Mouse (Mus musculus) CH12F3 (cell line): ENCODE data around the gene Abat.
"Not testable (repeated sequence)": the region's sequence is repeated elsewhere in the genome, so short reads cannot be mapped to it uniquely, and the experiment has no call there.

Experiments
- in situ Hi-C: fragments of 300-500 bp; cut with MboI; formaldehyde crosslinking; loops from 2 replicates; pipeline ENCODE4 v1.14.3; 2020; ENCODE audit warnings: low sequenced_read_pairs

The Abat gene

GRCm38 (mm10) chr16:8530018-8530417 lies 16.8 kb downstream of the Abat start:
- in situ Hi-C loops = no loop called here

GRCm38 (mm10) chr16:8532461-8532860 lies 19.2 kb downstream of the Abat start:
- in situ Hi-C loops = no loop called here

- in situ Hi-C loops = no loop called here
These were observed 19.7 kb downstream of the Abat start for GRCm38 (mm10) chr16:8532894-8533293.

GRCm38 (mm10) chr16:8533477-8533876 lies 20.2 kb downstream of the Abat start:
- in situ Hi-C loops = no loop called here

GRCm38 (mm10) chr16:8534466-8535200 lies 21.4 kb downstream of the Abat start:
- in situ Hi-C loops = no loop called here

- in situ Hi-C loops = no loop called here
These were observed 22.2 kb downstream of the Abat start for GRCm38 (mm10) chr16:8535411-8535810.

- in situ Hi-C loops = no loop called here
These were observed 26.1 kb downstream of the Abat start for GRCm38 (mm10) chr16:8539150-8539865.

GRCm38 (mm10) chr16:8540859-8541314 lies 27.7 kb downstream of the Abat start:
- in situ Hi-C loops = no loop called here

GRCm38 (mm10) chr16:8547836-8548235 lies 34.6 kb downstream of the Abat start:
- in situ Hi-C loops = no loop called here

- in situ Hi-C loops = no loop called here
These were observed 36.3 kb downstream of the Abat start for GRCm38 (mm10) chr16:8549506-8549905.

GRCm38 (mm10) chr16:8554351-8554750 lies 41.1 kb downstream of the Abat start:
- in situ Hi-C loops = no loop called here

GRCm38 (mm10) chr16:8554751-8555150 lies 41.5 kb downstream of the Abat start:
- in situ Hi-C loops = not testable (repeated sequence)

GRCm38 (mm10) chr16:8555371-8555770 lies 42.1 kb downstream of the Abat start:
- in situ Hi-C loops = not testable (repeated sequence)

GRCm38 (mm10) chr16:8560079-8560478 lies 46.9 kb downstream of the Abat start:
- in situ Hi-C loops = no loop called here

- in situ Hi-C loops = not testable (repeated sequence)
These were observed 47.9 kb downstream of the Abat start for GRCm38 (mm10) chr16:8561101-8561500.

GRCm38 (mm10) chr16:8561856-8562255 lies 48.6 kb downstream of the Abat start:
- in situ Hi-C loops = not testable (repeated sequence)

GRCm38 (mm10) chr16:8562827-8563226 lies 49.6 kb downstream of the Abat start:
- in situ Hi-C loops = not testable (repeated sequence)

- in situ Hi-C loops = no loop called here
These were observed 51.6 kb downstream of the Abat start for GRCm38 (mm10) chr16:8564836-8565235.

- in situ Hi-C loops = no loop called here
These were observed 52.3 kb downstream of the Abat start for GRCm38 (mm10) chr16:8565539-8565938.

- in situ Hi-C loops = no loop called here
These were observed 53.0 kb downstream of the Abat start for GRCm38 (mm10) chr16:8566115-8566711.

- in situ Hi-C loops = no loop called here
These were observed 55.7 kb downstream of the Abat start for GRCm38 (mm10) chr16:8568881-8569280.

- in situ Hi-C loops = no loop called here
These were observed 57.1 kb downstream of the Abat start for GRCm38 (mm10) chr16:8570336-8570735.
